Mouse (Mus musculus): Measurements from ENCODE around the gene Ky.

Ky gene

DNA sequence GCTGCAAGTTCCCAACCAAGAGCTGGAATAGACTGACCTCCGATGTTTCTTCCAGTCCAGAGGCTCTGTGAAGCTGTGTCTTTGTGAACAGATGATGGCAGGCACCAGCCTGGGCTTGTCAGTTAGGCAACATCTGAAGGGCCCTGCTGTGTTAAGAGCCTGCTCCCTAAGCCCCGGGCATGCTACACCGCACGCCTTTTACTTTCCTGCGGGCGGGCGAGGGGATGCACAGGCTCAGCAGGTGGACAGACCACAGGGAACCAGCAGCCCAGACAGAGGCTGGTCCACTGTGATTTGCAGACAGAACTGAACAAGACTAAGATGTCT lies 41.4 kb downstream of the Ky start:
- DNase-seq (ENCODE audit: low spot score in 2 of 2) = no peak

DNA sequence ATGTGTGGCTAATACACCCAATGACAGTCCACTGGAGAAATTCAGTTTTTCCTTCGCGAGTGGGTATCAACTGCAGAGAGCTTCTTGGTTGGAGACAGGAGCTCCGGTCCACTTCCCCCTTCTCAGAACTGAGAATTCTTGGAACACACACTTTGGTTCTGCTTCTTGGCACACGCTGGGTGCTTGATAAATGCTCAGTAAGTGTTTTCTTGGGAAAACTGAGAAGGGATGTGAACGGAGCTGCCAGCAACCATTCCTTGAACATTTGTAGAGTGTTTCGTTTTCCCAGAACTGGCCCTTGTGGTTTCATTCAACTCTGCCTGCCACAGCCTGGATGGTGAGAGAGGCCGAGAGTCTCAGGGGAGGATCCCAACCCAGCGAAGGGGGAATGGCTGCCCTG lies 43.7 kb downstream of the Ky start:
- no peak for DNase-seq (ENCODE audit: low spot score in 2 of 2)

DNA sequence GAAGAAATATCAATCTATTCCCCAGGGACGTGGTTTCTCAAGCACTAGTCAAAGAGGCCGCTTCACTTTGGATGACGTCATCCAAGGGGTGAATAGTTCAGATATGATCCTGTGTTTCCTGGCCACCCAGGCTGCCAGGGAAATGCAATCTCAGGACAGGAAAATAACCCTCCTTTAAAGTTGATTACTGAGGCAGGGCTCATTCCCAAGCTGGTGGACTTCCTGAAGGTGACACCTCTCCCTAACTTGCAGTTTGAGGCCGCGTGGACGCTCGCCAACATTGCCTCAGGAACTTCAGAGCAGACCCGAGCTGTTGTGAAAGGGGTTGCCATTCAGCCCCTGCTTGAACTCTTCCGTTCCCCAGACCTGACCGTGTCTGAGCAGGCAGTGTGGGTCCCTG lies 46.2 kb downstream of the Ky start:
- DNase-seq (ENCODE audit: low spot score in 2 of 2) = no peak

DNA sequence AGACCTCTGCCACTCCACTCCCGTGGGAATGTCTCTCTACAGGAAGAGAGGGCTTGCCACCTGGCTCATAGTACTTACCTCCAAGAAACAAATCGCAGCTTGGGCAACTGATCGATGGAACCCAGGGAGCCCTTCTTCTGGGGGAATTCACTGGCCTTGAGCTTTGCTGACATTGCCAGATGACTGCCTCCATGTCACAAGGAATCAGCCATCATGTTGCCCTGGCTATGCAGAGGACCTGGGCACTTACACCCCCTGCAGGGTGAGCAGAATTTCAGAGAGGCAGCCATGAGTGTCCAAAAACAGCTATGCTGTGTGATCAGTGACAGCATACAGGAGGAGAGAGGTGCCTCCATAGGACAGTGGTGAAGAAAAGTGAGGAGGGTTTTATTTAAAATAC lies 48.2 kb downstream of the Ky start:
- no peak for DNase-seq (ENCODE audit: low spot score in 2 of 2)

DNA sequence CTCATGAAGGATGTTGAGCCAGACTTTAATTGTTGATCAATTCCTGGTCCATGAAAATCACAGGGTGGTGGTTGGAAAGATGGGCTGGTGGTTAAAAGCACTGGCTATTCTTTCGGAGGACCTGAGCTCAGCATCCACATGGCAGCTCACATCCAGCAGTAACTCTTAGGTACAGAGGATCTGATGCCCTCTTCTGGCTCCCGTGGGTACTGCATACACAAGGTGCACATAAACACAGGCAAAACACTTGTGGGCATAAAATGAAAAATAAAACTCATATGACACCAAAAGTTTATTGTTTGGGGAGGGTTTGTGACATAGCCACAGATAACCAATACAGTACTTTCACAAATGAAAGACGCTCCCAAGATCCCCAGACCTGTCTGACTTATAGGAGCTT lies 52.9 kb downstream of the Ky start:
- DNase-seq (ENCODE audit: low spot score in 2 of 2) = no peak

DNA sequence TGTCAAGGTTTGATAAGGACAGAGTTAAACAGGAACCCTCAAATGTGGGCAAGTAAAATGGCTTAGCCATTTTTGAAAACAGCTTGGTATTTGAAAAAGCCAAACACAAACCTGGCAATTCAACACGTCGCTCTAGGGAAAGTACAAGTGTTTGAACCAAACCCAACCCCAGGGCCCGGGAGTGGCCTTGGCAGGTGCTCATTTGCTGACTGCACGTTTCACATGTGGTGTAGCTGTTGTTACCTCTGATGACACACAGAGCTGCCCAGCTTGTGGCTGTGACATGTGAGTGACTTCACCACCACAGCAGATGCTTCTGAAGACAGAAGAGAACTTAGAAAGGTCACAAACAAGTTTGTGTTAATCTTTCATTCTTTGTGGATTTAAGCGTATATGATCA lies 67.3 kb downstream of the Ky start:
- DNase-seq (ENCODE audit: low spot score in 2 of 2) = no peak

DNA sequence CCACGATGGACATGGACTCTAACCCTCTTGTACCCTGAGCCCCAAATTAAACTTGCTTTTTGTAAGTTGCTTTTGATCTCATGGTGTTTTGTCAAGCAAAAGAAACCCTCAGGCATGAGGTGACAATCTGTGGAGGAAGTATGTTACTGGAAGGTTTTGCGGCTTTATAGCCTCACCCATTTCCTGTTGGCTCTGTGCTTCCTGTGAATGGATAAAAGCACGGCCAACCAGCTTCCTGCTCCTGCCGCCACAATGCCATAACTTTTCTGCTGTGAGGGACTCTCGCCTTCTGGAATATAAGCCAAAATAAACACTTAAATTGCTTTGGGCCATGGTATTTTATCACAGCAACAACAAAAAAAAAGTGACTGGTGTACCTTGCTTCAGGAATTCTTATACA lies 71.9 kb downstream of the Ky start:
- DNase-seq (ENCODE audit: low spot score in 2 of 2) = no peak

DNA sequence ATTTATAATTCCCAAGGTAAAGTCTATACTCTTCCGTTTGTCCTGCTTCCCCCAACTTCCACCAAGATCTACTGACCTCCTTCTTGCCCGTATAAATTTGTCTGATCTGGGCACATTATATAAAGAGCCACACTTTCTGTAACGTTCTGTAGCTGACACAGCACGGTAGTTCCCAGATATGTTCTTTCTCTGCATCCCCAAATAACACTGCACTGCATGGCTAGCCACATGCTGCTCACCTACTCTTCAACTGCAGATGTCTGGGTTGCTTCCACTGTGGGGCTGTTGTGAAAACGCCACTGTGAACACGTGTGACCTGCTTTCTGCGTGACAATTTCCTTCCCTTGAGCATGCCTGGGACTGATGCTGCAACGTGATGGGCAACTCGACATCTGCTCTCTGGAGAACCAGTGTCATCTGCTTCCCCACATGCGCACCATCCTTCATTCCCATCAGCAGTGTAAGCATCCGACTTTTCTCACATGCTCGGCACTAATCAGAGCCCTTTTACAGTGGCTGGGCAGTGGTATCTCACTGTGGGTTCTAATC lies 76.4 kb downstream of the Ky start:
- peak in 1 of 2 experiments; percentile 26 for DNase-seq (ENCODE audit: low spot score in 2 of 2)

DNA sequence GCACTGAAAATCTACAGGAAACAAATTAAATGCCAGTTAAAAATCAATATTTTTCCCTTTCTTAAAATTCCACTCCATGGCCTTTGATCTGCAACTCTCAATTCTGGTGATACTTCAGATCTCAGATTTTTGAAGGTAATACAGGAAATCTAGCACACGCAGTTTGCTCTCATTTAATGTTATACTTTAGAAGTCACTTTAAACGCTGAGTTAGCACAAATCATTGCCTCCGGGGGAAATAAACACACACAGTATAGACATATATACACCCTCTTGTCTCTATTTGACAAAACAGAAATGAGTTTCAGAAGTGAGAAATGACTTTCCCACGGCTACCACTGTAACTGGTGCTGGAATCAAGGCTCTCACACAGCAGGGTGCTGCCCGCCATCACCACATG lies 81.8 kb downstream of the Ky start:
- DNase-seq (ENCODE audit: low spot score in 2 of 2) = no peak

DNA sequence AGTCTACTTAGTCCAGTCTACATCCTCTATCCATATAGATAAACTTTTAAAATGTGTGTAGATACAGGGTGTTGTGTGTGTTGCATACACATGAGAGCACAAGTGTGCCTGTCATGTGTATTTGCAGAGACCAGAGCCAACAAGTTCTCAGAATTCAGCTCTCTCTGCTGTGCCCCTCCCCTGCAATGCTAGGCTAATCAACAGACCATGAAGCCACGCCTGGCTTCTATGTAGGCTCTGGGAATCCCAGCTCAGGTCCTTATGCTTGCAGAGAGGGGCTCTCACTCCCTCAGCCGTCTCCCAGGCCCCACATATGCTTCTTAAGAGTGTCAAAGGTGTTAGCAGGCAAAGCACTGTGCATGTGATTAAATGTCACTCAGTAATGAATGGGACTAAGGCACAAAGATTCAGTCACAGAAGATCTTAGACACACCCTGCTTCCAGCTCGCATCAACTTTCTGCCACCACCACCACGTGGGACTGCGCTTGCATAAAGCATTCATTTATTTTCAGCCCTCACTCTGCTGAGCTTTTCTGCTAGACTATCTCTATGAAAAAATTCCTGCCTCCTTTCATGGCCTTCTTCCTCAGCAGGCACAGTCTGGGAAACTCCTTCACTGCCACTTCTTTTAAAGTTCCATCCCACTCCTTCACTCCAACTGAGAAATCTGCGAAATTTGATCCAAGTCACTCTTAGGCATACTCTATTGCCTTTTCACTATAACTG lies 89.3 kb downstream of the Ky start:
- DNase-seq (ENCODE audit: low spot score in 2 of 2) = peak; percentile 21 to 33

Measured in frontal cortex, postnatal 36 days (tissue).